Mouse (Mus musculus): ENCODE results near the gene Ick. TPM values are rescaled to one million over a fixed set of nuclear protein-coding genes. Genes with fewer than 3 reads are reported as not detected.

The Ick gene
- total RNA-seq, 1 experiment from 2014 or later, result 4.3 TPM

DNA sequence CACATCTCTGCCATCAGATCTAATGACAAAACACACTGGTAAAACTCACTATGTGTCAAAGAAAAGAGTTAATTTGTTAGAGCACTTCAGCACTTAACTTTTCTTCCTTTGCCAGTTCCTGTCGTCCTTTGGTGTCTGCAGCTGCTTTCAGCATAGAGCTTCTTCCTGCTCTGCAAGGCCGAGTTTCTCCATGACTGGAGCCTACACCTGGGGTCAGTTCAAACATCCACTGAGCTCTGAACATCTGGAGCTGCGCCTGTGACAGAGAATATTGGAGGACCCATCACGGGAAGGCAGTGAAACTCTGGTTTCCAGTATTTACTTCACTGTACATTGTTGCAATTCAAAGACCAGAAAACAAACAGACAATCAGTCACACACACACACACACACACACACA, 7.6 kb upstream of the Ick start:
- ATAC-seq (ENCODE audit: extremely low read depth, insufficient number of reproducible peaks, low FRiP score, poor library complexity, severe bottlenecking), result no peak

DNA sequence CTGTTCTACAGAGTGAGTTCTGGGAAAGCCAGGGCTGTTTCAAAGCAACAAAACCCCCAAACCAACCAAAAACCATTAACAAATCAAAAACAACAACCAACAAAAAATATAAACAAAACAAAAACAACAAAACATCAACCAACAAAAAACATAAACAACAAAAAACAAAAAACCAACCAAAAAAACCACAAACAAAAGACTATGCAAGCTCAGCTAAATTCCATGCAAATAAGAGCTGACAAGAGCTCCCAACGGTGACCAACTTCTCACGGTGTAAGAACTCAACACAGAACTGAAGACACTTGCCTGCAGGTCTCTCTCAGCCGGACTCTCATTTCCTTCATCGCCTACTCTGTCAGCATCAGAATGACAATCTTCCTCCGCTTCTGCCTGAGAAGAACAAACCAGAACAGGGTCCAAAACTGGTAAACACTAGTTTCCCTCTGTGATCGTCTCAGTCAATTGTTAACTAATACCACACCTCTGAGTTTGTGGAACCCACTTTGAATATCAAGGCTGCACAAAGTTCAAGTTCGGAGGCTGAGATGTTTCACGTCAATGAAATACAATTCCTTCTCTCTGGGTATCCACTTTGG, 4.9 kb upstream of the Ick start:
- no peak for ATAC-seq (ENCODE audit: extremely low read depth, insufficient number of reproducible peaks, low FRiP score, poor library complexity, severe bottlenecking)

DNA sequence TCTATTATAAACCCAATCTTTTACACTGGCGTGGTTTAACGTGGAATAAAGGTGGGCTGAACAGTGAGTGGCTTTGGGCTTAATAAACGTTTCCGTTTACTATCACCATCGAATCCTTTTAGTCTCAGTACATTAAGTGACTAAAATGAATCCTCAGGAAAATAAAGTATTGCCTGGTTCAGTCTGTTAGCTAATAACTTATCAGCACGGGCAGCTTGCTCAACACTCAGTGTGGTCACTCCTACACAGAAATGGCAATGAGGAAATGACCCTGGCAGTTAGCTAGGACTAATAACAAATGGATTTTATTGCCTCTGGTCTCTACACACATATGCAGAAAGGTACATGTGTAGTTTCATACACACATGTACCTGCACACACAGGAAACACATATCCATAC, 4.0 kb upstream of the Ick start:
- ATAC-seq (ENCODE audit: extremely low read depth, insufficient number of reproducible peaks, low FRiP score, poor library complexity, severe bottlenecking), result no peak

DNA sequence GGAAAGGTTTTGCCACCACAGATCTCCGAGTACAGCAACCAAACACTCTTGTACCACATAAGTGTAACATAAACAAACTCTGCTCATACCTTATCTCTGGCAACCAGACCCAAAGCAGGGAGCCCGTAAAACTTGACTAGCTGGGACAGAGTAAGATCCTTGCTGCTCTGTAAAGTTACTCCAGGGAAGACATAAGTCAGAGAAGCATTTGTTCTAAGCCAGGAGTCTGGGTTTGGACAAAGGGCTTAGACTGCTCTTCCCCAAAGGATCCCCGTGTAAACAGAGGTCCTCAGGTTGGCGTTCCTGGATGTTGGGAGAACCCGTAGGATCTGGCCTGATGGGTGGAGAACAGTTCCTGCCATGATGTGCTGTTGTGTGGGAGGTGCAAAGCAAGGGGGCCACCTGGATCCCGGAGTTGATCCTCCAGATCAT, 3.5 kb upstream of the Ick start:
- ATAC-seq (ENCODE audit: extremely low read depth, insufficient number of reproducible peaks, low FRiP score, poor library complexity, severe bottlenecking), result no peak

DNA sequence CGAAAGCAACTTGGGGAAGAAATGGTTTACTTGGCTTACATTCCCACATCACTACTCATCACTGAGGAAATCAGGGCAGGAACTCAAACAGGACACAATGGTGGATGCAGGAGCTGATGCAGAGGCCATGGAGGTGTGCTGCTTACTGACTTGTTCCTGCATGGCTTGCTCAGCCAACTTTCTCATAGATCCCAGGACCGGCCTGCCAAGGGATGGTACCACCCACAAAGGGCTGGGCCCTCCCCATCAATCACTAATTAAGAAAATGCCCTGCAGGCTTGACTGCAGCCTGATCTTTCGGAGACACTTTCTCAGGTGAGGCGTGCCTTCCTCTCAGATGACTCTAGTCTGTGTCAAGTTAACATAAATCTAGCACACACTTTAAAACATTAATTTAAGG, 2.2 kb upstream of the Ick start:
- no peak for ATAC-seq (ENCODE audit: extremely low read depth, insufficient number of reproducible peaks, low FRiP score, poor library complexity, severe bottlenecking)

DNA sequence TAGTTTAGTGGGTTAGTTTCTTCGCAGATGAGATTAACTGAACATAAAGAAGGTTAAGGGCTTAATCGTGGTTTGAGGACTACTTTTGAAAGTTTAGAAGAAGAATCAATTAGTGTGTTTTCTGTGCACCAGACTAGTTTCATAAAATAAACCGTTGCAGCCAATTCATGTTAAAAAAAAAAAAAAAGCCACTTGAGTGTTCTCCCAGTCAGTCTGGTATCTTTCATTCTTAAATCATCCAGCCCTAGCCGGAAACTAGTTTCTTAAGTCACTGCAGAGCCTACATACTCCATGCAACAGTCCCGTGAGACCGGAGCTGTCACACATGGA, 1.4 kb upstream of the Ick start:
- no peak for ATAC-seq (ENCODE audit: extremely low read depth, insufficient number of reproducible peaks, low FRiP score, poor library complexity, severe bottlenecking)

DNA sequence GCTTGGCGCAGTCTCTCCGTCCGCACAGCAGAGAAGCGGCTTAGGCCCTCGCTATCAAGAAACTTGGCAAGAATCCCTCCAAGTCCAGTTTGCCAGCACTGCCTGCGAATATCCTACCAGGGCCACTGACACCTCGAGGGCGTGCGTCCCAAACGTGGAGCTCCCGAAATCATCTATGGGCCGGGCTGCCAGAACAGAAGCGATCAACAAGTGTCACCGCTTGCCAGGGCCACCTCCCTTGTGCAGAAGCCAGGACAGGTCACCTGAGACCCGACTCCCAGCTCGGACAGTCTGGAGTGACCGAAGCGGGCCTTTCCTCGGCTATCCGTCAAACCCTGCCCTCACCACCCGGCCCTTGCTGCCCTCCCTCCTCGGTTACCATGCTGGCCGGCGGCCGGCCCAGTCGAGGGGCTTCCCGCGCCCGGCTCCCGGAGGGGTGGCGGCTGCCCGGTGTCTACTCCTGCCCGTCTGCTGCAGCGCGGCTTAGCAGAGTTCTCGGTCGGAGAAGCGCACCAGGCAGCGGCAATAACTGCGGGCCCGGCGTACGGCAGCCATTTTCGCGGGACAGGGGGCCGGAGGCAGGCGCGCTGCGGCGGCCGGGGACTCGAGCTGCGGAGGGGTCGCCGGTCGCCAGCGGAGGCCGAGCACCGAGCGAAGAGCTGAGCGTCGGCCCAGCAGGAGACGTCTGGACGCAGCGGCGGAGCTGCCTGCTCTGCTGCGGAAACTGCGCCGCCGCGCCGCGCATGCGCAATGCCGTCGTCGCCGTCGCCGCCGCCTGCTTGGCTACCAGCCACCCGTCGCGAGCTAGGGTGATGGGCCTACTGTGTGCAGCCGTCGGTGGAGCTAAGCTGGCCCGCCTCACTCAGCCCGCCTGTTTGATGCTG, 838 bp upstream of the Ick start:
- ATAC-seq (ENCODE audit: extremely low read depth, insufficient number of reproducible peaks, low FRiP score, poor library complexity, severe bottlenecking), result peak; percentile 34

DNA sequence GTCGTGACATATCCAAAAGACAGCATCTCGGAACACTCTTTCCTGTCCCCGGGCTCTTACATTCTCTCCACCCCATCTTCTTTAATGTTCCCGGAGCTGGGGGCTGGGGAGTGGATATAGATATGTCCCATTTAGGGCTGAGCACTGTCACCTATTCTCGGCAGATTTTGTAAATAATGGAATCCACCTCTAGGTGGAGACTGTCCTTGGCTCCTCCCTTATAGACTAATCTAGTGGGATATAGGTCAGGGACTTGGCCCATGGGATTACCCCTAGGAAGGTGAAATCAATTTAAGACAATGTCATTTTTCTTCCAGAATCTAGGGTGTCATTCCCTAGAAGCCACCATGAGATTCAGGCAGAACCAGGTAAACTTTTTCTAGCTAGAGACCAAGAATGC, 664 bp downstream of the Ick start:
- no peak for ATAC-seq (ENCODE audit: extremely low read depth, insufficient number of reproducible peaks, low FRiP score, poor library complexity, severe bottlenecking)

DNA sequence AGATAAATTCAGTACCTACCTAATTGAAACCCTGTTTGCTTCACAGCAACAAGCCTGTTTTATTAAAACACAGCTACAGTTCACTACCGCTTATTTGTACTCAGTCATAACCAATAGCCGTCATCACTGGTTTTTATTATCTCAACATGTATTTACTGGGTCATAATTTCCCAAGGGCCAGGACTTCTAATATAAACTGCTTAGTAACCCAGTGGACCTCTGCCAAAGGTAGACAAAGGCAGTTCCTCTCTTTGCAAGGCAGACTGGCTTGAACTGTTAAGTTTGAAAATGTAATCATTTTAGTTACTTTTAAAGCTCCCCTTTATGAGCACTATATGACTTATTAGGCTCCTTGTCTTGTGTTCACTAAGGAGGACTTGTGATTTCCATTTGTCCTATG, 2.5 kb downstream of the Ick start:
- ATAC-seq (ENCODE audit: extremely low read depth, insufficient number of reproducible peaks, low FRiP score, poor library complexity, severe bottlenecking), result no peak

DNA sequence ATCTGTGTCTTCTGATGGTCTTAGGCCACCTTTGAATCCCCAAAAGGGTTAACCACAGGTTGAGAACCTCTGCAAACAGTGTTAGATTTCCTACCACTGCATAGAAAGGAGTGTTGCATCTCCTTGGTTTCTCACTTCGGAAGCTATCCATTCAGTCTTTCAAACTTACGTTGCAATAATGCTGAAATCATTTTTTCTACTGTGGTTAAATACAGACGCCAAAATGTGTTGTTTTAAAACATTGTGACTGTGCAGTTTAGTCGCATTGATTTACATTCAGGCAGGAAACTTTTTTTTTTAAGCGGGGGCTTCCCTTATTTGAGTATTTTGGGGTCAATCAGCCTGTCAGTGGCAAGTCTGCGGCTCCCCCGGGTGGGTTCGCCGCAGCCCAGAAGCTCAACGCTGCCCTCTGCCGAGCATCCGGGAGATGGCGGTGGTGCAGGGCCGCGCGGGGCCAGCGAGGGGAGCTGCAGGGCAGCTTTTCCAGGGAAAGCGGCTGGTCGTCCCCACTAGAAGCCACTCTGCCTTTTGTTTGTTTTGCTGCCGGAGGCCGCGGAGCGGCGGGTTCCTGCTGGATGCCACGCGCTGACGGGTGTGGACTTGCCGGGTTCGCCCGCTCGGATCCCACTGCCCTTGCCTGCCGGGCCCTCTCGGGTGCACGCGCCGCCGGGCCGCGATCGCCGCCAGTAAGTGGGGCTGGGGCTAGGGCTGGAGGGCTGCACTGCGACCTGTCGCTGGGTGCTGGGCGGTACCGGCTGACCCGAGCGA, 4.0 kb downstream of the Ick start:
- ATAC-seq (ENCODE audit: extremely low read depth, insufficient number of reproducible peaks, low FRiP score, poor library complexity, severe bottlenecking), result peak; percentile 68

DNA sequence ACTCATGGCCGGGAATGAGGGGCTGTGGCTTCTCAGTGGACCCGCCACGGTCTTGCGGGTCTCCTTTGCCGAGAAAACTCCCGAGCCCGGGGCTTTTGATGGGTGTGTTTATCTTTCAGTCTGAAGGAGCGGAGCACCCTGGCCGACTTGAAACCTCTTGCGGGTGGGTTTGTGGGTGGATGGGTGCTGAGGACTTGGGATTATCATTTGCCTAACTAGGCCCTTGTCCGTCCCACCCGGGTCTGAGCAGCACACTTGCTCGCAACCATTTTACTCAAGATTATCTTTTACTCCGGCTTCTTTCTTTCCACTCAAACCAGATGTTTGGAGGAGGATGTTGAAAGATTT, 4.5 kb downstream of the Ick start:
- ATAC-seq (ENCODE audit: extremely low read depth, insufficient number of reproducible peaks, low FRiP score, poor library complexity, severe bottlenecking), result no peak

DNA sequence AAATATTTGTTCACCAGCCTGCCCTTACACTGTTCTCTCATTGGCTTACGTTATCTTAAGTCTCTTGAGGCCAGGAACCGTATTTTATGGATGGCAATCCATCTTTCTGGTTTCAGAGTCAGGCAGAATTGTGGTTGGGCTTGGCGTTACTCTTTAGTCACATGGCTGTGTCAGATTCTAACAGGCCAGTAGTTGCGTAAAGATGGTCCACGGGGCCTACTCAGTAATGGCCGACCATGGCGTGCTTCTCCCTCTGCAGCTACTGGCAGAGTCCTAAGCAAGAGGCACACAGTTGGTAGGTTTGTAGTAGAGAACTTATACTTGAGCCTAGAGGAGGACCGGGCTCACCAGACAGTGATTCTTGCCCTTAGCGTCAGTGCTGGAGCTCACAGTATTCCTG, 6.8 kb downstream of the Ick start:
- ATAC-seq (ENCODE audit: extremely low read depth, insufficient number of reproducible peaks, low FRiP score, poor library complexity, severe bottlenecking), result no peak

DNA sequence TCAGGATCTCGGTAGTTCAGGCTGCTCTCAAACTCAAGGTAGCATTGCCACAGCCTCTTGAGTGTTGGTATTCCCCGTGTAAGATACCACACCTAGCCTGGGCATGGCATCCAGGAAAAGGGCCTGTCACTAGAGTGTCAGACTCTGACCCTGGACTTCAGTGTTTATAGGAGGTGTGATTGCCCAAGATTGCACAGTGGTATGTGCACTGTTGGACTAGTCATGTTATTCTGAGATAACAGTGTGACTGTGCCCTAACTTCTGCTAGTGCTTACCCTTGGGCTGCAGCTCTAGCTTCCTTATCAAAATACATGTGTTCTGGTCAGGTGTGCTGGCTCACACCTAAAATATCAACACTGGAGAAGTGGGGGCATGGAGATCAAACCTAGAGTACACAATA, 8.7 kb downstream of the Ick start:
- ATAC-seq (ENCODE audit: extremely low read depth, insufficient number of reproducible peaks, low FRiP score, poor library complexity, severe bottlenecking), result no peak

DNA sequence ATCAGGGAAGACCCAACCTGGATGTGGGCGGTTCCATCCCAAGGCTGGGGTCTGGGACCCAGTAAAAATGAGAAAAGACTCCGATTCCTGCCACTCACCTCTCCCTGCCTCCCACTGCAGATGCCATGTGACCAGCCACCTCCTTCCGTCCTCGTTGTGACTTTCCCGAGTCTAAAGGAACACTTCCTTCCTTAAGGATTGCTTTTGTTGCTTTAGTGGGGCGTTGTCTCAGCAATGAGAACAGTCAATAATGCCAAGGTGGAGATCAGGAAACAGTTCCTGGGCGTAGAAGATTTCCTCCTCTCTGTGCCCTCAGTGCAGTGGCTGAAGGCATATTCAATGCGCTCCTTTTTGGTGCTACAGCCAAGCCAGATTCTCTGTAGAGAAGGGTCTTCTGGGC, 12.4 kb downstream of the Ick start:
- ATAC-seq (ENCODE audit: extremely low read depth, insufficient number of reproducible peaks, low FRiP score, poor library complexity, severe bottlenecking), result no peak

DNA sequence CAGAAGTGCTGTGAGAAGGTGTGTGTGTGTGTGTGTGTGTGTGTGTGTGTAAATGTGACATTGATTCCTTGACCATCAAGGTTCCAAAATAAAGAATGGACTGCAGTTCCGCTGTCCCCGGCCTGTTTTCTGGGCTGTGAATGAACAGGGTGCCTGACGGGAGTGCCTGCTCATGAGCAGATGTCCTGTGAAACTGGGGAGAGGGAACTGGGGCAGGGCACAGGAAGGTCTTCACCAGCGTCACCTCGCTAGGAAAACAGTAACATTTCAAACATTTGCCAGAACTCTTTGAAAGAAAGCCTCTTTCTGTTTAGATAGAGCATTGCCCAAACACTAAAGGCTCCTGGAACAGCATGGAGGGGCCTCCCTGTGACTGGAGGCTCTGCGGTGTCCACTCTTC, 13.0 kb downstream of the Ick start:
- ATAC-seq (ENCODE audit: extremely low read depth, insufficient number of reproducible peaks, low FRiP score, poor library complexity, severe bottlenecking), result no peak

DNA sequence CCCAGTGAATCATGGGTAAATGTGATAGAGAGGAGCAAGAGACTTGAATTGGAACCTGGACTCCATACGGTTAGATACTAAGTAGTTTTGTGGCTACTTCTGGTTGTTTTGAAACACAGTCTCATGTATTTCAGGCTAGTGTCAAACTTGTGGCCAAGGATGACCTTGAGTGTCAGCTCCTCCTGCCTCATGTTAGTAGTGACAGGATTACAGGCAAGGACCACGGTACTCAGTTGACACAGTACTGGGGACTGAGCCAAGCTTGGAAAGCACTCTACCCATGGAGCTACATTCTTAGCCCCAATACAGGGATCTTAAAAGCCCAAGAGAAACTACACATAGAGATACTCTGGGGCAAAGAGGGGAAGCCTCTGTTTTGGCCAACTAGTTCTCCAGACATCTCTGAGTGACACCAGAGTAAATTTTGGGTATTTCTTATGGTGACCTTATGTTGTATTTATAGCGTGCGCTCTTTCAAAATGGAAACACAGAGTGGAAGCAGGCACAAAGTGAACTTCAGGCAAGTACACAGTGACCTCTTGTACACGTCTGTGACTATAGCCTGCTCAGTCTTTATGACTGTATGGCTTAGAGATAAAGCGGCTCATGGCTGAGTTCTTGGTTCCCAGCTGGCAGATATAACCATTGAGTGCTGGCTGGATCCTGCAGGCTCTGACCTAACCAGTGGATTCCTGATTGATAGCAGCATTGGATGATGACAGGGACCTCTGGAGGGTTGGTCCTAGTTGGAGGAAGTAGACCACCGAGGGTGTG, 14.1 kb downstream of the Ick start:
- ATAC-seq (ENCODE audit: extremely low read depth, insufficient number of reproducible peaks, low FRiP score, poor library complexity, severe bottlenecking), result no peak

DNA sequence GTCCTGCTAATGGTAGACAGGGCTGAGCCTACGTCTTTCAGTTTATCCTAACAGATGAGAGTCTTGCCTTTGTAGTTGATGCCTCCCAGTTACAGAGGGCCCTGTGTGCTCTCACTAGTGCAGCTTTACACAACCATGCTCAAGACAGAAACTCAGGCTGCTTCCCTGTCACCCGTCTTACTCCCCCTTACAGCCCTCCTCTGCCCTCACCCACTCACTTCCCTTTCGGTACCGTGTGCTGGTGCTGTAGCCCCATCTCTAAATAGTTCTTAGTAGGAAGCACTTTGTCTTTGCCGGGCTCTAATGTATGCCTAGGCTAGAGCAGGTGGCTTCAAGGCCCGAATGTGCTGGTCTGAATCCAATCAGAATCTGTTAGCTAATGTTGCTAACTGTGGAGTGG, 15.3 kb downstream of the Ick start:
- no peak for ATAC-seq (ENCODE audit: extremely low read depth, insufficient number of reproducible peaks, low FRiP score, poor library complexity, severe bottlenecking)

DNA sequence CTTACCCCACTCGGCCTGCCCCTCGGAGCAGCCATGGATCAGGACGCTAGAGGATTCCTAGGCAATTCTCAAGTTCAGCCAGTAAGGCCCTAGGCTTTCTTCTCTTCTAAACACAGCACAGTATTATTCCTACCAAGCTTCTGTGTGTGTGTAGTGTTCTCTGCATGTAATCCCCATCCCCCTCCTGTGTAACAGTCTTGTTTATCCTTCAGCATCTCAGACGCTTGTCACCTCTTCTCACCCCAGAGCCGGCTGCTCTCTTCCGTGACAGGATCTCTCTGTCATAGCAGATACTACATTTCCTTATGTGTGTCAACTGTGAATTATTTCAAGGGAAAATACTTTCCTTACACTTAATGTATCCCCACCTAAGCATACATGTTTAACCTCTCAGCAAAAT, 17.0 kb downstream of the Ick start:
- ATAC-seq (ENCODE audit: extremely low read depth, insufficient number of reproducible peaks, low FRiP score, poor library complexity, severe bottlenecking), result no peak

DNA sequence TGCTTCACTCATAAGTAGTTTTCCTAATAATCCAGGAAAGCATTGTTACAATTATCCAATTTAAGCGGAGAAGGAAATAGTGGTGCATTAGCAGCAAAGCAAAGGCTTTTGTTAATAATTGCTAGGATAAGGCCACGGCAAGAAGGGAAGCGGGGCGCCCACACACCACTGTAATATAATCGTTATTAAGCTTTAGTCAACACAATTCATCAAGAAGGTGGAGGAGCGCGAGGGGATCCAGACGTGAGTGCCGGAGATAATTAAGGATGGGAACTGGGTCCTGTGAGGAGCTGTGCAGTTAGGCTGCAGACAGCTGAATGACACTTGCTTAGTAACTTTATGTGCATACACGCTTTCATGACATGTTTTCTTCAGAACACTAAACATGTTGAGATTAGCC, 17.7 kb downstream of the Ick start:
- no peak for ATAC-seq (ENCODE audit: extremely low read depth, insufficient number of reproducible peaks, low FRiP score, poor library complexity, severe bottlenecking)

DNA sequence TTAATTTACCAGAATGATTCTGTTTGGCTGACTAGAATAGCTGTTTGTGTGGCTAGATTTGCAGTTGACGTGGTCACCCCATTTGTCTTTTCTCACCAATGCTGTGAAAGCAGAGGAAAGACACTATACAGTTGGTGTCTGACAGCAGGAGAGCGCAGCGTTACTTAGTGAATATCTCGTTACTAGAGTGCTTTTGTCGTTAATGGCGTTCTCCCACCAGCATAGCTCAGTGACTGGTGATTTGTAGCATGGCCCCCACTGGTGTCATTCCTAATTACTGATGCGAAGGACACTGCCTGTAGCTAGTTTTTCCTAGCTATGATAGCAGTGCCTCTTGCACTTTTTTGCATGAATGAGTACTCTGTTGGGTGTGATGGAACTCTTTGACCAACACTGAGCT, 26.7 kb downstream of the Ick start:
- no peak for ATAC-seq (ENCODE audit: extremely low read depth, insufficient number of reproducible peaks, low FRiP score, poor library complexity, severe bottlenecking)

All from neutrophil, adult 5-6 weeks (primary cell).